ENCODE assay signal across 15 mouse cellular contexts in the genomic region with DNA sequence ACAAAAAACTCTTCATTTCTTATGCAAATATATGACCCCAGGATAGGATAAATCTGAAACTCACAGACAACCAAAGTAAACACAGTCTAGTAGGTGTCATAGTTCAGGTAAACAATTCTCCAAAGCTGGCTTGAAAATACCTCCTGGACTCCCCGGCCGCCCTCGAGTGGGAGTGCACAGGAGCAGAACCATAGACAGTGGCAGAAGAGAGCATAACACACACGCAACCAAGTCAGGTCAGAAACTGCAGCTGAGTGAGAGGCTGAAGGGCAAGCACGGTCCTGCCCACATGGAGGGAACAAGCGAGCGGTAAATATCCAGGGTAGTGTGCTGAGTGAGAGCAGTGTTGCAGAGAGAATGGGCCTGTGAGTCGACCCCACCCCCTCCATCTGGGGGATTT.
A peak's percentile ranks its signal among the peaks of the same experiment; 100 is the strongest.
DNase-seq lines count a peak whose midpoint lies in the region; ATAC-seq and TF ChIP-seq lines count a peak whose summit lies in the region.
"Had no signal": no experiment of that assay in that cellular context is flagged by ENCODE, and none has a peak within 500 bp of the region (broad histone marks: within the 10 kb centered on the region; RNA-seq: fewer than 3 reads in every experiment).

No protein-coding gene starts in this region.

- 56% methylated on average over 8 of the region's 8 CpGs for WGBS in forebrain, embryonic 11.5 days
- 71% methylated on average over 8 of the region's 8 CpGs for WGBS in forebrain, postnatal 0 days
- WGBS in lung, embryonic 14.5 days: 50% methylated on average over 8 of the region's 8 CpGs
- WGBS in kidney, adult 2 months: 44% methylated on average over 8 of the region's 8 CpGs

- TF ChIP-seq CTCF in forebrain, postnatal 0 days (IDR thresholded peaks at IDR 0.05; ENCODE audit: low read depth): no peak
- TF ChIP-seq CTCF in lung, embryonic 14.5 days (IDR thresholded peaks at IDR 0.05; ENCODE audit: low read depth): no peak
- no peak for TF ChIP-seq CTCF in kidney, adult 2 months (conservative IDR thresholded peaks at IDR 0.05; ENCODE audit: insufficient read depth, insufficient read length, low read depth, low read length)

- ATAC-seq in forebrain, embryonic 11.5 days (replicated peaks; ENCODE audit: low FRiP score): 0 out of 2 replicates have a peak, but pooled peaks have one; percentile 18
- ATAC-seq in forebrain, postnatal 0 days: no peak
- ATAC-seq in lung, embryonic 14.5 days (ENCODE audit: insufficient read depth): 0 out of 2 replicates have a peak, but pooled peaks have one; percentile 19
- ATAC-seq: forebrain, embryonic 14.5 days; hindbrain, postnatal 0 days had no signal

- H3K4me2 ChIP-seq in forebrain, embryonic 11.5 days (ENCODE audit: low read depth, low read length, severe bottlenecking): no peak overlapping the region
- H3K4me2 ChIP-seq in forebrain, postnatal 0 days (ENCODE audit: low read depth): no peak overlapping the region
- no peak overlapping the region for H3K4me2 ChIP-seq in lung, embryonic 14.5 days
- H3K4me2 ChIP-seq: liver, embryonic 13.5 days had no signal

- TF ChIP-seq POLR2A in kidney, adult 2 months (IDR thresholded peaks at IDR 0.05; ENCODE audit: low read depth, low read length): no peak

- H3K9ac ChIP-seq in forebrain, embryonic 11.5 days (ENCODE audit: low read length): no peak overlapping the region
- H3K9ac ChIP-seq in forebrain, postnatal 0 days: no peak overlapping the region
- no peak overlapping the region for H3K9ac ChIP-seq in lung, embryonic 14.5 days
- H3K9ac ChIP-seq: liver, embryonic 13.5 days had no signal

- H3K36me3 ChIP-seq in forebrain, embryonic 11.5 days (ENCODE audit: control insufficient read depth, insufficient read depth, low read length): no peaks in the 10 kb centered on the region
- H3K36me3 ChIP-seq in forebrain, postnatal 0 days (ENCODE audit: insufficient read depth): no peaks in the 10 kb centered on the region
- H3K36me3 ChIP-seq in lung, embryonic 14.5 days (ENCODE audit: insufficient read depth): no peaks in the 10 kb centered on the region
- no peaks in the 10 kb centered on the region for H3K36me3 ChIP-seq in kidney, adult 2 months (ENCODE audit: control insufficient read depth, insufficient read depth, low read length)
- H3K36me3 ChIP-seq: heart, embryonic 10.5 days; liver, embryonic 13.5 days had no signal

- DNase-seq in forebrain, embryonic 11.5 days (ENCODE audit: low spot score): peak; percentile 41
- no peak for DNase-seq in forebrain, postnatal 0 days
- no peak for DNase-seq in lung, embryonic 14.5 days
- no peak for DNase-seq in lung, adult 18-20 months
- DNase-seq in kidney, adult 2 months: peak; percentile 67
- DNase-seq in kidney, postnatal 10 days: peak; percentile 37
- DNase-seq in thymus, postnatal 10 days (ENCODE audit: low spot score in 2 of 2): no peak
- no peak for DNase-seq in cerebellum, postnatal 4 days (ENCODE audit: low spot score in 2 of 2)
- DNase-seq: adrenal gland, adult 8-10 months; cerebellum, adult 11 months; heart, postnatal 10 days; liver, embryonic 13.5 days had no signal

- peaks cover 2% of the 10 kb centered on the region; the same call in 1 of the 2 replicates for H3K4me1 ChIP-seq in forebrain, embryonic 11.5 days (replicated peaks; ENCODE audit: control insufficient read depth, insufficient read depth, low read length)
- H3K4me1 ChIP-seq in forebrain, postnatal 0 days (ENCODE audit: insufficient read depth): no peaks in the 10 kb centered on the region
- H3K4me1 ChIP-seq in lung, embryonic 14.5 days (ENCODE audit: insufficient read depth): no peaks in the 10 kb centered on the region; the same call in 1 of the 2 replicates
- H3K4me1 ChIP-seq in kidney, adult 2 months (ENCODE audit: control insufficient read depth, insufficient read depth, low read length): peaks cover 32% of the 10 kb centered on the region

- no peak overlapping the region for H3K4me3 ChIP-seq in forebrain, embryonic 11.5 days (ENCODE audit: low read depth, low read length)
- no peak overlapping the region for H3K4me3 ChIP-seq in forebrain, postnatal 0 days (ENCODE audit: low read depth, low read length)
- no peak overlapping the region for H3K4me3 ChIP-seq in lung, embryonic 14.5 days (ENCODE audit: low read depth, low read length)
- no peak overlapping the region for H3K4me3 ChIP-seq in kidney, adult 2 months (ENCODE audit: insufficient read depth, low read depth, low read length)
- H3K4me3 ChIP-seq: heart, embryonic 10.5 days; liver, embryonic 13.5 days had no signal

- no peak overlapping the region for H3K27ac ChIP-seq in forebrain, embryonic 11.5 days (ENCODE audit: low read depth, low read length)
- H3K27ac ChIP-seq in forebrain, postnatal 0 days (ENCODE audit: low read depth, low read length): no peak overlapping the region
- H3K27ac ChIP-seq in lung, embryonic 14.5 days (ENCODE audit: low read depth): no peak overlapping the region
- peak overlapping the region; percentile 27; the same call in 1 of the 2 replicates for H3K27ac ChIP-seq in kidney, adult 2 months (ENCODE audit: insufficient read depth, low read depth, low read length)
- H3K27ac ChIP-seq: heart, embryonic 10.5 days; hindbrain, postnatal 0 days; liver, embryonic 13.5 days had no signal

- no peaks in the 10 kb centered on the region for H3K9me3 ChIP-seq in forebrain, embryonic 11.5 days (ENCODE audit: control insufficient read depth, low read length)
- no peaks in the 10 kb centered on the region for H3K9me3 ChIP-seq in forebrain, postnatal 0 days (ENCODE audit: low read length)
- no peaks in the 10 kb centered on the region for H3K9me3 ChIP-seq in lung, embryonic 14.5 days (ENCODE audit: low read depth, low read length)
- H3K9me3 ChIP-seq: heart, embryonic 10.5 days; liver, embryonic 13.5 days had no signal

- no peaks in the 10 kb centered on the region for H3K27me3 ChIP-seq in forebrain, embryonic 11.5 days (ENCODE audit: control insufficient read depth, insufficient read depth, low read length)
- no peaks in the 10 kb centered on the region for H3K27me3 ChIP-seq in forebrain, postnatal 0 days (ENCODE audit: insufficient read depth, low read length)
- H3K27me3 ChIP-seq in lung, embryonic 14.5 days (ENCODE audit: insufficient read depth, low read length): no peaks in the 10 kb centered on the region
- no peaks in the 10 kb centered on the region for H3K27me3 ChIP-seq in kidney, adult 2 months (replicated peaks; ENCODE audit: control insufficient read depth, insufficient read depth, low read length)
- H3K27me3 ChIP-seq: liver, embryonic 13.5 days had no signal

Comparison
In these comparisons a context has a peak if more than half of its experiments do, and no peak if none do; other contexts are left out.
1. DNase-seq: peak in forebrain, embryonic 11.5 days (single experiment), kidney, adult 2 months (single experiment) and kidney, postnatal 10 days (single experiment); none in forebrain, postnatal 0 days (single experiment), lung, embryonic 14.5 days (single experiment), lung, adult 18-20 months (0 of 2), thymus, postnatal 10 days (0 of 2) and cerebellum, postnatal 4 days (0 of 2).